Mouse (Mus musculus): Measurements from ENCODE around the gene Slc29a3. TPM values are rescaled to one million over a fixed set of nuclear protein-coding genes. Genes with fewer than 3 reads are reported as not detected.
"Not testable (repeated sequence)": the region's sequence is repeated elsewhere in the genome, so short reads cannot be mapped to it uniquely, and the experiment has no call there.

The Slc29a3 gene
- polyA plus RNA-seq, 1 experiment from 2014 or later, result 11.1 TPM

DNA sequence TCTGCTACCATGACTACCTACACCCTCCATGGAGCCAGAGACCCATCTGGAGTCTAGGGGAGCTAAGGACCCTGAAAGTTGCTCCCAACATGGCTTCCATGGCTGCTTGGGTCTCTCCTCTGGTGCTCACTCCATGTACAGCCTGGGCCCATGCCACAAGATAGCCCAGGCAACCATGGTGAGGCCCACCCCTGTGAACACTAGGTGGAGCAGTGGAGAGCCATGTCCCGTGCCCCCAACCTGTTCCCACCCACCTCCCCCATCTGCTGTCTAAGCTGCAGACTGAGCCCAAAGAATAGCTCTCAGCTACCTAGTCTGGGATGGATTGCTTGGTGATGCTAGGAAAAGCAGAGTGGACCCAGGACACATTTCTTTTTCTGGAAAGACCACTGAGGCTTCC lies 29.2 kb downstream of the Slc29a3 start:
- Histone ChIP-seq H3K4me2 (ENCODE audit: low read length) (no peak overlapping the region), H3K9ac (ENCODE audit: low read depth, low read length) (no peak overlapping the region), H3K27me3 (replicated peaks; ENCODE audit: control insufficient read depth, insufficient read depth, low read length) (no peaks in the 10 kb centered on the region), H3K27ac (ENCODE audit: low read depth, low read length) (no peak overlapping the region), H3K36me3 (ENCODE audit: control insufficient read depth, insufficient read depth, low read length) (no peaks in the 10 kb centered on the region), H3K4me1 (ENCODE audit: control insufficient read depth, insufficient read depth, low read depth, low read length) (peaks cover 3% of the 10 kb centered on the region; the same call in 1 of the 2 replicates), H3K4me3 (ENCODE audit: low read length) (no peak overlapping the region), H3K9me3 (ENCODE audit: control insufficient read depth, low read length) (no peaks in the 10 kb centered on the region)
- 29% methylated on average over 1 of the region's 1 CpGs for WGBS
- ATAC-seq, result no peak

DNA sequence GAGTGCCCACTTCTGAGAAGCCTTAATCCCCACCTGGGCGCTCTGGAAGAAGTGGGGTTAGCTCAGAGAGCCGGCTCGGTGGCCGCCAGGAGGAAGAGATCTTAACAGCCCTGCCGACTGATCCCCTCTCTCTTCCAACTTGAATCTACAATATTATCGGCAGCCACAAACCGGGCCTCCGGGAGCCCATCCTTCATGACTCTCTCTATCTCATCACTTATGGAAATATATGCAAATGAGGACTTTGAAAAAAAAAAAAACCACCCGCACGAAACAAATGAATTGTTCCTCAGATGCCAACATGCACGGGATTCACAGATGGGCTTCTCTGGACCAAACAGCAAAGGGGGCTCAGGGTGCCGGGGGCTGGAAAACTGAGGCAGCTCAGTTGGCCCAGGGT lies 31.0 kb downstream of the Slc29a3 start:
- no peak overlapping the region for H3K4me2 ChIP-seq (ENCODE audit: low read length)
- no peak overlapping the region for H3K9ac ChIP-seq (ENCODE audit: low read depth, low read length)
- no peak overlapping the region for H3K4me3 ChIP-seq (ENCODE audit: low read length)
- no peak overlapping the region for H3K27ac ChIP-seq (ENCODE audit: low read depth, low read length)
- no peaks in the 10 kb centered on the region for H3K36me3 ChIP-seq (ENCODE audit: control insufficient read depth, insufficient read depth, low read length)
- ATAC-seq, result no peak
- WGBS, result 27% methylated on average over 12 of the region's 12 CpGs
- H3K4me1 ChIP-seq (ENCODE audit: control insufficient read depth, insufficient read depth, low read depth, low read length), result no peaks in the 10 kb centered on the region
- no peaks in the 10 kb centered on the region for H3K9me3 ChIP-seq (ENCODE audit: control insufficient read depth, low read length)
- no peaks in the 10 kb centered on the region for H3K27me3 ChIP-seq (replicated peaks; ENCODE audit: control insufficient read depth, insufficient read depth, low read length)

DNA sequence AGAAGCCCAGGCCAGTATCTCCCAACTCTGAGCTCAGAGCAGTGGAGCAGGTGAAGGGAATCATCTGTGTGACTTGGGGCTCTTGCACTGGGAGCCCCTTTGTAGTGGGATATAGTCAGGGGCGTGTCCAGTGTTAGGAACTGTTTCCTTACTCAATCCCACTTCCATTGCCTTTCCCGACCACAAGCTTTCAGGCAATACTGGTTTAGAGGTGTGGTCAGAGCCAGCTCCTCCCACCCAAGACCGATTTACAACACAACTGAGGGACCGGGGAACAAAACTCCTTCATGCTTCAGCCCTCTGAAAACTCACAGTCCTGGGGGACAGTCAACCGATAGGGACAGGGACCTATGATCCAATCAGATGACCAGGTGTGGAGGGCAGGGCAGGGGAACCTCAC lies 32.1 kb downstream of the Slc29a3 start:
- H3K27ac ChIP-seq (ENCODE audit: low read depth, low read length), result no peak overlapping the region
- no peak for ATAC-seq
- no peak overlapping the region for H3K9ac ChIP-seq (ENCODE audit: low read depth, low read length)
- H3K36me3 ChIP-seq (ENCODE audit: control insufficient read depth, insufficient read depth, low read length), result peaks cover 4% of the 10 kb centered on the region
- WGBS, result 82% methylated on average over 5 of the region's 5 CpGs
- no peaks in the 10 kb centered on the region for H3K27me3 ChIP-seq (replicated peaks; ENCODE audit: control insufficient read depth, insufficient read depth, low read length)
- H3K4me1 ChIP-seq (ENCODE audit: control insufficient read depth, insufficient read depth, low read depth, low read length), result no peaks in the 10 kb centered on the region
- no peaks in the 10 kb centered on the region for H3K9me3 ChIP-seq (ENCODE audit: control insufficient read depth, low read length)
- H3K4me2 ChIP-seq (ENCODE audit: low read length), result no peak overlapping the region
- no peak overlapping the region for H3K4me3 ChIP-seq (ENCODE audit: low read length)

DNA sequence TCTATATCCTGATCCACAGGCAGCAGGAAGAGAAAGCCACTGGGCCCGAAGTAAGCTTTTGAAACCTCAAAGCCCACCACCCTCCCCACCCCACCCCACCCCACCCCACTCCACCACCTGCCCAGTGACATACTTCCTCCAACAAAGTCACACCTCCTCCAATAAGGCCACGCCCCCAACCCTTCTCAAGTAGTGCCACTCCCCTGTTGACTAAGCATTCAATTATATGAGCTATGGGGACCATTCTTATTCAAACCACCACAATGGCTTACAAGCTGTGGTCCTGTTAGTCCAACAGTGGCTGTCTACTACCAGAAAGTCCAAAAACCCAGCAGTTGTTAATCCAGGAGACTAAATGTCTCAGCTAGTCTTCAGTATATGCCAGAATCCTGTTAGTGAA lies 34.1 kb downstream of the Slc29a3 start:
- WGBS, result 97% methylated on average over 2 of the region's 2 CpGs
- ATAC-seq, result no peak
- H3K36me3 ChIP-seq (ENCODE audit: control insufficient read depth, insufficient read depth, low read length), result peaks cover 10% of the 10 kb centered on the region
- H3K9me3 ChIP-seq (ENCODE audit: control insufficient read depth, low read length), result peaks cover 6% of the 10 kb centered on the region
- H3K27me3 ChIP-seq (replicated peaks; ENCODE audit: control insufficient read depth, insufficient read depth, low read length), result no peaks in the 10 kb centered on the region
- no peaks in the 10 kb centered on the region for H3K4me1 ChIP-seq (ENCODE audit: control insufficient read depth, insufficient read depth, low read depth, low read length)
- no peak overlapping the region for H3K27ac ChIP-seq (ENCODE audit: low read depth, low read length)
- no peak overlapping the region for H3K9ac ChIP-seq (ENCODE audit: low read depth, low read length)
- no peak overlapping the region for H3K4me3 ChIP-seq (ENCODE audit: low read length)
- no peak overlapping the region for H3K4me2 ChIP-seq (ENCODE audit: low read length)

DNA sequence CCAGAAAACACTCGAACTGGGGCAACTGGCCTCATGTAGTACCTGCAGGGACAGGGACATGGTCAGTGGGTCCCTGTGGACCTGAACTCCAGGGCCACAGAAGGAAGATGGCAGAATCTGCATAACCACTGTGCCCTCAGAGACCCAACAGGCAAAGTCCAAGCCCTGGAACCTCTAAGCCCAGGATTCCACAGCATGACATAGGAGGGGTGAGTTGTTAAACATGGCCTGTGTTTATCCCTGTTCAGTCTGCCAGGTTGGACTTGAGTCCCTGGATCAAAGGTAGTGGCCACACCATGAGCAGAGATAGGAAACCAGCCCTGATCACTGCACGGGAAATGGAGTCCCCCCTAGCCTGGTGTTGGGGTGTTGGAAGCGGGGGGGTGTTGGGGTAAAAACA lies 36.1 kb downstream of the Slc29a3 start:
- no peak for ATAC-seq
- H3K4me1 ChIP-seq (ENCODE audit: control insufficient read depth, insufficient read depth, low read depth, low read length), result no peaks in the 10 kb centered on the region
- H3K4me3 ChIP-seq (ENCODE audit: low read length), result no peak overlapping the region
- 94% methylated on average over 3 of the region's 3 CpGs for WGBS
- H3K27ac ChIP-seq (ENCODE audit: low read depth, low read length), result no peak overlapping the region
- no peaks in the 10 kb centered on the region for H3K27me3 ChIP-seq (replicated peaks; ENCODE audit: control insufficient read depth, insufficient read depth, low read length)
- H3K36me3 ChIP-seq (ENCODE audit: control insufficient read depth, insufficient read depth, low read length), result peaks cover 10% of the 10 kb centered on the region
- no peak overlapping the region for H3K4me2 ChIP-seq (ENCODE audit: low read length)
- H3K9me3 ChIP-seq (ENCODE audit: control insufficient read depth, low read length), result peaks cover 13% of the 10 kb centered on the region
- H3K9ac ChIP-seq (ENCODE audit: low read depth, low read length), result no peak overlapping the region

DNA sequence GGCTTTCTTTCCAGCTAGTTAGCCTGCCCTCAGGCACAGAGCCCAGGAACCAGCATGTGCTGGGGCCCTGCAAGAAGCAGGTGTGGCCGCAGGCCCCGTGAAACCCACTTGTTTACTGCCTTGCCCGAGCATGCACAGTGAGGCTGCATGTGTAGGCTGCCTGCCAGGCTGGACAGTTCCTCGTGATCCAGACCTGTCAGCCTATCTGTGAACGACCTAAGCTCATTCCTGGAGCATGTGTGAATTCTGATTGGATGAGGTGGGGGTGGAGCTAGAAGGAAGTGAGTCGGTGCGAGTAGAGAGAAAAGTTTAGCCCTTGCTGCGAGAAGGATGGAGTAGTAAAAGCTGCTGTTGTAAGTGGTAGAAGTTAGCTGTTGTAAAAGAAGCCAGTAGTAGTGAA lies 40.3 kb downstream of the Slc29a3 start:
- not testable (repeated sequence) for H3K27ac ChIP-seq (ENCODE audit: low read depth, low read length); ATAC-seq
- 61% methylated on average over 8 of the region's 8 CpGs for WGBS

DNA sequence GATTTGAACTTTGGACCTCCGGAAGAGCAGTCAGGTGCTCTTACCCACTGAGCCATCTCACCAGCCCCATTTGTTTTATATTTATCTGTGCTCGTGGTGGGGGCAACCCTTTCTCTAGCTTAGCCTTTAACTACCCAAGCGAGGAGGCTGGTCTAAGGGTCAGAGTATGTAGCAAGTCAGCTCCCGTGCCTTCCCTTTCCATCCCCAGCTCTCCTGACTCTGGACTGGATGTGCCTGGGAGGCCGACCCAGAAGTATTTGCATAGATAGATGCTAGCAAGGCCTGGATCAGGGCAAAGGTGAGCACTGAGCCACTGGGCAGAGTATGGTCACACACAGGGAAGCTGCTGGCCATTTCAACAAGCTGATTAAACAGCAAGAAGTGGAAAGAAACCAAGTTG lies 43.8 kb downstream of the Slc29a3 start:
- no peak overlapping the region for H3K4me3 ChIP-seq (ENCODE audit: low read length)
- no peaks in the 10 kb centered on the region for H3K27me3 ChIP-seq (replicated peaks; ENCODE audit: control insufficient read depth, insufficient read depth, low read length)
- no peak overlapping the region for H3K4me2 ChIP-seq (ENCODE audit: low read length)
- 80% methylated on average over 5 of the region's 5 CpGs for WGBS
- peaks cover 8% of the 10 kb centered on the region; the same call in 1 of the 2 replicates for H3K9me3 ChIP-seq (ENCODE audit: control insufficient read depth, low read length)
- H3K27ac ChIP-seq (ENCODE audit: low read depth, low read length), result no peak overlapping the region
- H3K9ac ChIP-seq (ENCODE audit: low read depth, low read length), result no peak overlapping the region
- no peak for ATAC-seq
- H3K36me3 ChIP-seq (ENCODE audit: control insufficient read depth, insufficient read depth, low read length), result no peaks in the 10 kb centered on the region
- no peaks in the 10 kb centered on the region for H3K4me1 ChIP-seq (ENCODE audit: control insufficient read depth, insufficient read depth, low read depth, low read length)

More for the DNA sequence above, 40.3 kb downstream of the Slc29a3 start:
- not testable (repeated sequence) for H3K27me3 ChIP-seq (replicated peaks; ENCODE audit: control insufficient read depth, insufficient read depth, low read length); H3K4me1 ChIP-seq (ENCODE audit: control insufficient read depth, insufficient read depth, low read depth, low read length); H3K4me2 ChIP-seq (ENCODE audit: low read length); H3K9ac ChIP-seq (ENCODE audit: low read depth, low read length); H3K36me3 ChIP-seq (ENCODE audit: control insufficient read depth, insufficient read depth, low read length); H3K4me3 ChIP-seq (ENCODE audit: low read length)
- H3K9me3 ChIP-seq (ENCODE audit: control insufficient read depth, low read length), result peaks cover 13% of the 10 kb centered on the region

DNA sequence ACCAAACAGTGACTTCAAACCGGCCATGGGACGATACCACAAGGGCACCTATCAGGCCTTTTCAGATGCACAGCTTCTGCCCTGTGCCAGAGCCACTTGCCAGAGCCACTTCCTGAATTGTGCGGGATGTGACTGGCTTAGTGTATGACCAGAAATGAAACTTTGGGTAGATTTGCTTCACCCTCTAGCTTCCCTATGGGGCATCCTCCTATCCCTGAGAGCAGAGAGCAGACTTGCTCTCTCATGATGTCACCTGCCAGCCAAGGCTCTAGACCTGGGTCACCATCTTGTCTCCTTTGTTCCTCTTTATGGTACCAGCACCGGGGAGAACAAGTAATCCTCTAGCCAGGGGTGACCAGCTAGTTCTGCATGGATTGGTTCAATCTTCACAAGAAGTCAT lies 46.3 kb downstream of the Slc29a3 start:
- Histone ChIP-seq H3K27me3 (replicated peaks; ENCODE audit: control insufficient read depth, insufficient read depth, low read length) (no peaks in the 10 kb centered on the region), H3K4me1 (ENCODE audit: control insufficient read depth, insufficient read depth, low read depth, low read length) (no peaks in the 10 kb centered on the region), H3K9ac (ENCODE audit: low read depth, low read length) (no peak overlapping the region), H3K27ac (ENCODE audit: low read depth, low read length) (no peak overlapping the region), H3K36me3 (ENCODE audit: control insufficient read depth, insufficient read depth, low read length) (no peaks in the 10 kb centered on the region), H3K4me3 (ENCODE audit: low read length) (no peak overlapping the region), H3K4me2 (ENCODE audit: low read length) (no peak overlapping the region), H3K9me3 (ENCODE audit: control insufficient read depth, low read length) (no peaks in the 10 kb centered on the region)
- WGBS, result 91% methylated on average over 4 of the region's 4 CpGs
- no peak for ATAC-seq

DNA sequence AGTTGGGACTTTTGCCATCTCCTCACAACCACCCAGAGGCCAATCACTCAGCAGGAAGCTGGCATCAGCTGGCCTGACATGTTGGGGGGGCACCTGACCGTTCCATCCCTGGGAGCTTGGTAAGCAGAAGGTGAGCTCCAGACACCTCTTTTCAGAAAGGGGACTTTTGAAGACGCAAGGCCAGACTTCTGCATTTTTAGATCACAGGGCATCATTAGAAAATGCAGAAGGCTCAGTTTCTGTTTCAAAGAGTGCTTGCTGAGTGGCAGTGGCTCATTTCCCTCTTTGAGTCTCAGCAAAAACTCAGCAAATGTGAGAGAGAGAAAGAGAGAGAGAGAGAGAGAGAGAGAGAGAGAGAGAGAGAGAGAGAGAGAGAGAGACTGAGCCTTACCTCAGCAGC lies 47.5 kb downstream of the Slc29a3 start:
- no peaks in the 10 kb centered on the region for H3K27me3 ChIP-seq (replicated peaks; ENCODE audit: control insufficient read depth, insufficient read depth, low read length)
- H3K4me2 ChIP-seq (ENCODE audit: low read length), result no peak overlapping the region
- H3K4me3 ChIP-seq (ENCODE audit: low read length), result no peak overlapping the region
- 55% methylated on average over 2 of the region's 2 CpGs for WGBS
- H3K4me1 ChIP-seq (ENCODE audit: control insufficient read depth, insufficient read depth, low read depth, low read length), result no peaks in the 10 kb centered on the region
- no peak for ATAC-seq
- H3K9ac ChIP-seq (ENCODE audit: low read depth, low read length), result no peak overlapping the region
- H3K36me3 ChIP-seq (ENCODE audit: control insufficient read depth, insufficient read depth, low read length), result no peaks in the 10 kb centered on the region
- no peak overlapping the region for H3K27ac ChIP-seq (ENCODE audit: low read depth, low read length)
- no peaks in the 10 kb centered on the region for H3K9me3 ChIP-seq (ENCODE audit: control insufficient read depth, low read length)

DNA sequence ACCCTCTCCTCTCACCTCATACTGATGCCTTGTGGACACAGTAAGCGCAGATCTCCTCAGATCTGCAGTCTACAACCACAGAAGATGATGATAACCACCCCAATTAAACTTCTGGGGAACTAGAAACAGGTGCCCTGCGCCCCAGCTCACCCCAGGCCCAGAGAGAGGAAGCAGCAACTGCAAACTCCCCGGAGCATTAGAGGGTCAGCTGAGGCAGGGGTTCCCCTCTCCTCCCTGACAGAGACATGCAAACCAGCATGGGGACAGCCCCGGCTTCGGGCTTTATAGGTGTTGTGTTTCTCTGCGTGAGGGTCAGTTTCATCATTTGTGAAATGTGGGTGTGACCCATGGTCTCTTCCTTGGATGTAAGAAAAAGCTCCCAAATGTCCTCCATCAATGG lies 54.8 kb downstream of the Slc29a3 start:
- H3K4me3 ChIP-seq (ENCODE audit: low read length), result no peak overlapping the region
- H3K4me2 ChIP-seq (ENCODE audit: low read length), result no peak overlapping the region
- no peak for ATAC-seq
- H3K27ac ChIP-seq (ENCODE audit: low read depth, low read length), result no peak overlapping the region
- no peaks in the 10 kb centered on the region; the same call in 1 of the 2 replicates for H3K4me1 ChIP-seq (ENCODE audit: control insufficient read depth, insufficient read depth, low read depth, low read length)
- peaks cover 2% of the 10 kb centered on the region; the same call in 1 of the 2 replicates for H3K27me3 ChIP-seq (replicated peaks; ENCODE audit: control insufficient read depth, insufficient read depth, low read length)
- H3K9ac ChIP-seq (ENCODE audit: low read depth, low read length), result no peak overlapping the region
- WGBS, result 79% methylated on average over 6 of the region's 6 CpGs
- H3K36me3 ChIP-seq (ENCODE audit: control insufficient read depth, insufficient read depth, low read length), result no peaks in the 10 kb centered on the region
- no peaks in the 10 kb centered on the region for H3K9me3 ChIP-seq (ENCODE audit: control insufficient read depth, low read length)

Data from hindbrain, embryonic 16.5 days (tissue).